Mouse (Mus musculus): ENCODE results near the gene Stub1. TPM values are rescaled to one million over a fixed set of nuclear protein-coding genes. Genes with fewer than 3 reads are reported as not detected.

The Stub1 gene
- polyA plus RNA-seq, 1 experiment from 2014 or later = 303 TPM

GRCm38 (mm10) chr17:25791320-25791842 lies 41.8 kb downstream of the Stub1 start:
- no peaks in the 10 kb centered on the region for H3K9me3 ChIP-seq (replicated peaks)
- H3K4me3 ChIP-seq = peak overlapping the region; percentile 64
- ATAC-seq = no peak; the same call in 1 of the 2 replicates
- peak overlapping the region; percentile 94 for H3K4me2 ChIP-seq
- peak overlapping the region; percentile 94 for H3K27ac ChIP-seq
- H3K9ac ChIP-seq = peak overlapping the region; percentile 77
- H3K36me3 ChIP-seq (ENCODE audit: poor library complexity, severe bottlenecking) = peaks cover 27% of the 10 kb centered on the region
- WGBS = 26% methylated on average over 19 of the region's 19 CpGs
- H3K27me3 ChIP-seq = no peaks in the 10 kb centered on the region
- H3K4me1 ChIP-seq = peaks cover 58% of the 10 kb centered on the region

GRCm38 (mm10) chr17:25786781-25787504 lies 46.3 kb downstream of the Stub1 start:
- Histone ChIP-seq H3K9me3 (replicated peaks) (no peaks in the 10 kb centered on the region), H3K36me3 (ENCODE audit: poor library complexity, severe bottlenecking) (peaks cover 50% of the 10 kb centered on the region), H3K4me3 (no peak overlapping the region), H3K27me3 (no peaks in the 10 kb centered on the region), H3K9ac (no peak overlapping the region), H3K4me2 (no peak overlapping the region), H3K27ac (no peak overlapping the region), H3K4me1 (peaks cover 41% of the 10 kb centered on the region)
- ATAC-seq = no peak
- WGBS = 91% methylated on average over 9 of the region's 9 CpGs

GRCm38 (mm10) chr17:25786280-25786679 lies 46.9 kb downstream of the Stub1 start, which contains the start of gene Ccdc78:
TSS of gene Ccdc78 (plus strand) at chr17:25786580.
- peaks cover 56% of the 10 kb centered on the region for H3K36me3 ChIP-seq (ENCODE audit: poor library complexity, severe bottlenecking)

GRCm38 (mm10) chr17:25785281-25785745 lies 47.9 kb downstream of the Stub1 start, which contains the start of gene Haghl:
TSS of gene Haghl (minus strand) at chr17:25785673.
- peak; percentile 87 for ATAC-seq
- Histone ChIP-seq H3K4me2 (peak within 1 kb of the TSS; percentile 80), H3K27me3 (no peaks in the 10 kb centered on the region), H3K9me3 (replicated peaks) (no peaks in the 10 kb centered on the region), H3K27ac (peak within 1 kb of the TSS; percentile 89), H3K4me3 (peak within 1 kb of the TSS; percentile 77), H3K36me3 (ENCODE audit: poor library complexity, severe bottlenecking) (peaks cover 62% of the 10 kb centered on the region), H3K4me1 (peaks cover 25% of the 10 kb centered on the region), H3K9ac (peak within 1 kb of the TSS; percentile 86)
- WGBS = under 1% methylated on average over 23 of the region's 23 CpGs

More at GRCm38 (mm10) chr17:25786280-25786679, 46.9 kb downstream of the Stub1 start, which contains the start of gene Ccdc78:
- WGBS = 91% methylated on average over 3 of the region's 3 CpGs
- H3K9me3 ChIP-seq (replicated peaks) = no peaks in the 10 kb centered on the region
- peaks cover 34% of the 10 kb centered on the region for H3K4me1 ChIP-seq
- no peaks in the 10 kb centered on the region for H3K27me3 ChIP-seq
- peak within 1 kb of the TSS; percentile 80 for H3K4me2 ChIP-seq
- peak within 1 kb of the TSS; percentile 86 for H3K9ac ChIP-seq
- peak within 1 kb of the TSS; percentile 77 for H3K4me3 ChIP-seq
- ATAC-seq = no peak
- peak within 1 kb of the TSS; percentile 89 for H3K27ac ChIP-seq

GRCm38 (mm10) chr17:25783861-25784574 lies 49.2 kb downstream of the Stub1 start:
- Histone ChIP-seq H3K27ac (no peak overlapping the region), H3K36me3 (ENCODE audit: poor library complexity, severe bottlenecking) (peaks cover 62% of the 10 kb centered on the region), H3K9me3 (replicated peaks) (no peaks in the 10 kb centered on the region), H3K4me1 (peaks cover 25% of the 10 kb centered on the region), H3K4me2 (peak overlapping the region; percentile 80), H3K4me3 (peak overlapping the region; percentile 77), H3K27me3 (no peaks in the 10 kb centered on the region), H3K9ac (peak overlapping the region; percentile 86)
- WGBS = 84% methylated on average over 15 of the region's 15 CpGs
- ATAC-seq = no peak

- no peak overlapping the region for H3K27ac ChIP-seq
- no peaks in the 10 kb centered on the region for H3K9me3 ChIP-seq (replicated peaks)
- peaks cover 60% of the 10 kb centered on the region for H3K36me3 ChIP-seq (ENCODE audit: poor library complexity, severe bottlenecking)
- WGBS = 71% methylated on average over 7 of the region's 7 CpGs
- H3K4me3 ChIP-seq = no peak overlapping the region
- H3K27me3 ChIP-seq = no peaks in the 10 kb centered on the region
- H3K4me2 ChIP-seq = 0 out of 2 replicates have a peak overlapping the region, but pooled peaks have one; percentile 80
- peaks cover 25% of the 10 kb centered on the region for H3K4me1 ChIP-seq
- H3K9ac ChIP-seq = no peak overlapping the region
- no peak for ATAC-seq
These were observed 50.1 kb downstream of the Stub1 start for GRCm38 (mm10) chr17:25783086-25783485.

- no peak overlapping the region for H3K4me2 ChIP-seq
- no peaks in the 10 kb centered on the region for H3K27me3 ChIP-seq
- no peak overlapping the region for H3K27ac ChIP-seq
- no peak overlapping the region for H3K9ac ChIP-seq
- ATAC-seq = no peak
- peaks cover 25% of the 10 kb centered on the region for H3K4me1 ChIP-seq
- no peaks in the 10 kb centered on the region for H3K9me3 ChIP-seq (replicated peaks)
- H3K4me3 ChIP-seq = no peak overlapping the region
- 88% methylated on average over 6 of the region's 6 CpGs for WGBS
- H3K36me3 ChIP-seq (ENCODE audit: poor library complexity, severe bottlenecking) = peaks cover 61% of the 10 kb centered on the region
These were observed 51.9 kb downstream of the Stub1 start for GRCm38 (mm10) chr17:25781339-25781738.

Small RNAs within 50 kb of the gene (microRNA-seq; reads per million reads assigned to microRNA genes)
- not detected for gene Mir3082
- not detected for gene Mir6966

Other genes with a start within 250 kb of the Stub1 start
- gene Gng13, start 116.2 kb downstream of the Stub1 start, polyA plus RNA-seq (2015; fragmentation: Nextera tagmentation; extraction: Ambion mirVana) = 0.61 TPM in 1 of 2 replicates, not detected in the other
- 24.6 and 30.1 TPM in 2 replicates for gene Chtf18, start 106.0 kb downstream of the Stub1 start, polyA plus RNA-seq (2015; fragmentation: Nextera tagmentation; extraction: Ambion mirVana)
- 22.3 and 24.7 TPM in 2 replicates for gene Rpusd1, start 105.7 kb downstream of the Stub1 start, polyA plus RNA-seq (2015; fragmentation: Nextera tagmentation; extraction: Ambion mirVana)
- not detected in 2 replicates for gene Mslnl, start 97.4 kb downstream of the Stub1 start, polyA plus RNA-seq (2015; fragmentation: Nextera tagmentation; extraction: Ambion mirVana)
- gene Msln, start 79.0 kb downstream of the Stub1 start, polyA plus RNA-seq (2015; fragmentation: Nextera tagmentation; extraction: Ambion mirVana) = 0.18 TPM in 1 of 2 replicates, not detected in the other
- gene Narfl, start 59.6 kb downstream of the Stub1 start, polyA plus RNA-seq (2015; fragmentation: Nextera tagmentation; extraction: Ambion mirVana) = 26.4 and 27.3 TPM in 2 replicates
- 108 and 127 TPM in 2 replicates for gene Haghl, start 47.7 kb downstream of the Stub1 start, polyA plus RNA-seq (2015; fragmentation: Nextera tagmentation; extraction: Ambion mirVana)
- 0.21 and 0.23 TPM in 2 replicates for gene Ccdc78, start 46.8 kb downstream of the Stub1 start, polyA plus RNA-seq (2015; fragmentation: Nextera tagmentation; extraction: Ambion mirVana)
- gene Fam173a, start 40.5 kb downstream of the Stub1 start, polyA plus RNA-seq (2015; fragmentation: Nextera tagmentation; extraction: Ambion mirVana) = 75.5 and 84.8 TPM in 2 replicates
- 1.8 TPM in 1 of 2 replicates, not detected in the other for gene AC134908.4, start 37.7 kb downstream of the Stub1 start, polyA plus RNA-seq (2015; fragmentation: Nextera tagmentation; extraction: Ambion mirVana)
- gene Metrn, start 36.3 kb downstream of the Stub1 start, polyA plus RNA-seq (2015; fragmentation: Nextera tagmentation; extraction: Ambion mirVana) = 43.7 and 53.7 TPM in 2 replicates
- 22.7 and 25.2 TPM in 2 replicates for gene Fbxl16, start 24.3 kb downstream of the Stub1 start, polyA plus RNA-seq (2015; fragmentation: Nextera tagmentation; extraction: Ambion mirVana)
- 27.7 and 30.0 TPM in 2 replicates for gene Wdr24, start 9.8 kb downstream of the Stub1 start, polyA plus RNA-seq (2015; fragmentation: Nextera tagmentation; extraction: Ambion mirVana)
- 64.6 and 69.8 TPM in 2 replicates for gene Jmjd8, start 4.5 kb downstream of the Stub1 start, polyA plus RNA-seq (2015; fragmentation: Nextera tagmentation; extraction: Ambion mirVana)
- gene Rhbdl1, start 3.9 kb upstream of the Stub1 start, polyA plus RNA-seq (2015; fragmentation: Nextera tagmentation; extraction: Ambion mirVana) = 9.7 and 11.2 TPM in 2 replicates
- 5.9 and 7.1 TPM in 2 replicates for gene Gm20683, start 8.4 kb upstream of the Stub1 start, polyA plus RNA-seq (2015; fragmentation: Nextera tagmentation; extraction: Ambion mirVana)
- 16.2 and 17.6 TPM in 2 replicates for gene Rhot2, start 11.4 kb upstream of the Stub1 start, polyA plus RNA-seq (2015; fragmentation: Nextera tagmentation; extraction: Ambion mirVana)
- 24.9 and 28.5 TPM in 2 replicates for gene Wdr90, start 28.1 kb upstream of the Stub1 start, polyA plus RNA-seq (2015; fragmentation: Nextera tagmentation; extraction: Ambion mirVana)
- 12.9 and 13.6 TPM in 2 replicates for gene Mcrip2, start 35.4 kb upstream of the Stub1 start, polyA plus RNA-seq (2015; fragmentation: Nextera tagmentation; extraction: Ambion mirVana)
- 62.5 and 67.1 TPM in 2 replicates for gene Mettl26, start 41.7 kb upstream of the Stub1 start, polyA plus RNA-seq (2015; fragmentation: Nextera tagmentation; extraction: Ambion mirVana)
- 0.76 and 0.77 TPM in 2 replicates for gene Wfikkn1, start 47.5 kb upstream of the Stub1 start, polyA plus RNA-seq (2015; fragmentation: Nextera tagmentation; extraction: Ambion mirVana)
- gene Rab40c, start 86.3 kb upstream of the Stub1 start, polyA plus RNA-seq (2015; fragmentation: Nextera tagmentation; extraction: Ambion mirVana) = 39.5 and 45.9 TPM in 2 replicates
- gene Pigq, start 111.5 kb upstream of the Stub1 start, polyA plus RNA-seq (2015; fragmentation: Nextera tagmentation; extraction: Ambion mirVana) = 45.0 and 54.5 TPM in 2 replicates
- not detected in 2 replicates for gene Nhlrc4, start 111.6 kb upstream of the Stub1 start, polyA plus RNA-seq (2015; fragmentation: Nextera tagmentation; extraction: Ambion mirVana)
- not detected in 2 replicates for gene A930017K11Rik, start 119.2 kb upstream of the Stub1 start, polyA plus RNA-seq (2015; fragmentation: Nextera tagmentation; extraction: Ambion mirVana)
- gene Capn15, start 152.4 kb upstream of the Stub1 start, polyA plus RNA-seq (2015; fragmentation: Nextera tagmentation; extraction: Ambion mirVana) = 16.6 and 17.1 TPM in 2 replicates
- 22.7 and 24.4 TPM in 2 replicates for gene Rab11fip3, start 236.2 kb upstream of the Stub1 start, polyA plus RNA-seq (2015; fragmentation: Nextera tagmentation; extraction: Ambion mirVana)